Mouse (Mus musculus) embryo, embryonic 10 days (tissue): ENCODE data around the gene Trib3.

ENCODE experiments used
- DNase-seq: peaks from one replicate; pipeline ENCODE4 v3.0.0-alpha.2; 2015; ENCODE audit warnings: low spot score

Gene Trib3

GRCm38 (mm10) chr2:152346776-152347465 is 3.1 kb upstream of the Trib3 start:
- DNase-seq = no peak

DNA sequence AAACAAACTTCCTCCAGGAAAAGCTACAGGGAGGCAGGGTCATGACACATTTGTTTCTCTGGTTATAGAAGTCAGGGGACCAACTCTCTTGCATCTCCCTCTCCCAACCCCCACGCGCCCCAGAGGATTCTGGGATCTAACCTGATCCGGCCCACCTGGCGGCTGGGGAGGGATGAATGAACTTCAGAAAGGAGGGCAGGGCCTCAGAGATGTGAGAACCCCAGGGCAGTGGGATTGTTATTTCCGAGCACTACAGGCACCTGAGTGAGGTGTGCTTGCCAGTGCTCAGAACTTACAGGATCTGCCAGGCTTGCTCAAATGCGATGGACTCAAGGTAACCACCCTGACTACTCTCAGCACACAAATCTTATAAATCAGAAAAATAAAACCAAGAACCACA is 1.6 kb upstream of the Trib3 start:
- DNase-seq = no peak

DNA sequence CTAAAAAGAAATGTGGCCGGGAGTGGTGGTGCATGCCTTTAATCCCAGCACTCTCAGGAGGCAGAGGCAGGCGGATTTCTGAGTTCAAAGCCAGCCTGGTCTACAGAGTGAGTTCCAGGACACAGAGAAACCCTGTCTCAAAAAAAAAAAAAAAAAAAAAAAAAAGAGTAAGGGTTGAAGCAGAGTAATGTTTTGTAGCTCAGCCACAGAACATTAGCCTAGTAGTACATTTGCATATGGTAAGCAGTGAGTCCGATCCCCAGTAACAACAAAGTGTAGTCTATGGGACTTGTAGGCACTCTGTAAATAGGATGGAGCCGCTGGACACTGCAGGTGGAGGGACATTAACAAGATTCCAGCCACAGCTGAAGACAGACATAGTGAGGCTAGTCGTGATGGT is 1.1 kb upstream of the Trib3 start:
- no peak for DNase-seq

GRCm38 (mm10) chr2:152344361-152344760 is 529 bp upstream of the Trib3 start:
- DNase-seq = no peak

- DNase-seq = no peak
Observed at GRCm38 (mm10) chr2:152339631-152340179, 4.1 kb downstream of the Trib3 start.

DNA sequence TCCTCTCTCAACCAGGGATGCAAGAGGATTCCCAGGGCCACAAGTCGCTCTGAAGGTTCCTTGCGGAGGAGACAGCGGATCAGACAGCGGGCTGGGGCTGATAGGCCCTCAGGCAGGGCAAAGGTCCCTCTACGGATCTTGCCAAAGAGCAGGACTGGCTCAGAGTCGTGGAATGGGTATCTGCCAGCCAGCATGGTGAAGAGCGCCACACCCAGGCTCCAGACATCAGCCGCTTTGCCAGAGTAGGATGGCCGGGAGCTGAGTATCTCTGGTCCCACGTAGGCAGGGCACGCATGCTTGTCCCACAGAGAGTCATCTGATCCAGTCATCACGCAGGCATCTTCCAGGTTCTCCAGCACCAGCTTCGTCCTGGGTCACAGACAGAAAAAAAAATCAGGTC is 5.5 kb downstream of the Trib3 start:
- no peak for DNase-seq

GRCm38 (mm10) chr2:152337591-152338212 is 6.1 kb downstream of the Trib3 start:
- DNase-seq = no peak

DNA sequence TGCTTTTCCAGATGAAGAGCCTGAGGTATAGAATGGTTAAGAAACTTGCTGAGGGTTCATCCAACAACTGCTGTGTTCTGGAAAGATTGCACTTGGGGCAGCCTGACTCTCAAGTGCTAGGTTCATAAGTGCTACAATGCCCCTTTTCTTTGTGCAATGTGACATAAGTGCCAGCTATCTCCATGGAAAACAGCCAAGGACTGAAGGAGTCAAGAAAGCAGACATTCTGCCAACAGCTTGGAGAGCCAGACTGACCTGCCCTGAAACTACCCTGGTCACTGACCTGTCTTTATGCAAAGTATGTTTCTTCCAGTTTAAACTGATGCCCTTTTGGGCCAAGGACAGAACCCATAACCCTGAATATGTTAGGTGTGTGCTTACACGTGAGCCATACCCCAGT is 7.0 kb downstream of the Trib3 start:
- DNase-seq = no peak

DNA sequence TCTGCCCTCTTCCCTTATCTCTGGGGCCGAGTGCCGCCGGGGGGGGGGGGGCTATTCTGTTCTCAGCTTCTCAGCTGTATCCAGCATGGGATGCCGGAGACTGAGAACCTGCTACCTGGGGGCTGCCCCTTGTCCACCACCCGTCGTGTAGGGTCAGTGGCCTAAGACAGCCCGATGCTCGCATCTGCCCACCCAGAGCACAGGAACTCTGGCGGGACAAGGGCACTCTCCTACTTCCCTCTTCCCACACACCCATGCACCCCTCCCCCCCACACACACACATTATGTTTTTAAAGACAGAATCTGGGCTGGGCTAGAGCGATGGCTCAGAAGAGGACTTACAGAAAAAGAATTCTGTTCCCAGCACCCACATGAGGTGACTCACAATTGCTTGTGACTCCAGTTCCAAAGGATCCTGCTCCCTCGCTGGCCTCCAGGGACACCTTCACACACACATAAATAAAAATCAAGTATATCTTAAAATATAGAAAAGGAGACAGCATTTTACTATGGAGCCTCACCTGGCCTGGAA is 8.5 kb downstream of the Trib3 start:
- no peak for DNase-seq

- DNase-seq = no peak
Observed at GRCm38 (mm10) chr2:152333345-152334006, 10.4 kb downstream of the Trib3 start.

DNA sequence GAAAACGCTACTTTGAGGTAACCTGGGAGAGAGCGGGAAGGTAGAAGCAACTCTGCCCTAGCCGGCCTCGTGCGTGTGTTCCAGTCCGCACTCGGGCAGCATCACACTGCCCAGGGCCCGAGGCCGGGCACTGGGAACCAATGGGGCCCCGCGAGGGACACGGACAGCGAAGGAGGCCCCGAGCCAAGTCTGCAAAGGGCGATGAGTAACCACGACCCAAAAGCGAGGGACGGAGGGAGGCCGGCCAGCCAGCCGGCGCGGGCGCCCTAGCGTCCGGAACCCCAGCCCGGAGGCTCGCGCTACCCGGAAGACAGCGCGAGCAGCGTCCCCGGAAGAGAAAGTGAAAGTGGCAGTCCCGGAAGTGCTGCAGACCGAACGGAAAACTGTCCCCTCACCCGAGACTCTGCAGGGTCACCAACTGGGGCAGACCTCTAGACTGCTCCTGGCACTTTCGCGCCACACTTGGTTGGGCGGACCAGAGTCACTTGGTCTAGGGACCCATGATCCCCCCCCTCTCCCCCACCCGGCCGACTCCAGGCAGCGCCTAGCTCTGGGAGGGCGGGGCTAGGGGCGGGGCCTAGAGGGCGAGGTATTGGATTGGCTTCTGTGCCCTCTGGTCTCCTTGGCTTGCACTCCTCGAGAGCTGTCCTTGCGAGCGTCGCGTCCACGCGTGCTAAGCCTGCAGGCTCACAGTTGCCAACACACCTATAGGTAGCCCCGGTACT is 11.6 kb downstream of the Trib3 start, which contains the start of gene Rbck1:
Gene Rbck1, minus strand, starts transcription at position 553 of the 725 bp plus-strand sequence.
- DNase-seq = peak; percentile 91

- no peak for DNase-seq
Observed at GRCm38 (mm10) chr2:152330858-152331423, 12.9 kb downstream of the Trib3 start.

DNA sequence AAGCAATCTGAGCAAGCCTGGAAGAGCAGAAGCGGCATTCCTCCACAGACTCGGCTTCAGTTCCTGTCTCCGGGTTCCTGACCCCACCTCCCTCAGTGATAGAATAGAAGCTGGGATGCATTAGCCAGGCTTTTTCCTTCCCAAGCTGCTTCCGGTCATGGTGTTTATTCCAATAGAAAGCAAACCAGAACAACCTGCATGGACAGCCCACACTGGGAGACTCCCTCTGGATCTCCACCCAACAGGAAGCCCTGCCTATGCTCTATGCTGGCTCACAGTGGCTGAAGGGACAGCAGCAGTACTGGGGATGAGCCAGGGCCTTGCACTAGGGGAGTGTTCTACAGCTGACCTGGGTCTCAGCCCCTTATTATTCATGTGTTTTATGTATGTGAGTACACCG is 15.9 kb downstream of the Trib3 start:
- DNase-seq = no peak

DNA sequence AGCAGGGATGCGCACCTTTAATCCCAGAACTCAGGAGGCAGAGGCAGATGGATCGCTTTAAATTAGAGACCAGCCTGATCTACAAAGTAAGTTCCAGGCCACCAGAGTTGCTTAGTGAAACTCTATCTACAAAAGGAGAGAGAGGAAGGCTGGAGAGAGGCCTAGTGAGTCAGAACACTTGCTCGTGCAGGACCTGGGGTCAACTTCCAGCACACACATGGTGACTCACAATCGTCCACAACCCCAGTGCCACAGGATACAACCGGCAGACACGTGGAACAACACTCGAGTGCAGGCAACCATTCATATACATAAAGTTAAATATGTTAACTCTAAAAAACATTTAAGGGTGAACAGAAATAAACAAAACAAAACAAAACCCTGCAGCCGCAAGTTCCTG is 17.2 kb downstream of the Trib3 start:
- no peak for DNase-seq

DNA sequence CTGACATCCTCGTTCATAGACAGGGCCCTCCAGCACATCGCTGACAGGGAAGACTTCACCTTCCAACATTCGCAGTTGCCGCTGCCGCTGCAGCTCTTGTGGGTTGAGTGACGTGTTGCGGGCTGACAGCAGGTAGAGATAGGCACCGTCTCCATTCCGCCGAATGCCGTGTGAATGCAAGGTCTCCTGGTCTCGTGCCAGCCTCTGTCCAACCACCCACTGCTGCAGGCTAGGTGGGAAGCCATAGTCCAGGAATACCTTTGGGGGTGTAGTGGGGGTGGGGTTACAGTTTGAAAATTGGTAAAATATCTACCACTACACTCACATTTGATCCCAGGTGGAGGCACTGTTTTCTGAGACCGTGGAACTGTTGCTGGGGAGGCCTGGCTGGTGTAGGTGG is 17.7 kb downstream of the Trib3 start:
- DNase-seq = no peak

- DNase-seq = no peak
Observed at GRCm38 (mm10) chr2:152324842-152325241, 19.0 kb downstream of the Trib3 start.

DNA sequence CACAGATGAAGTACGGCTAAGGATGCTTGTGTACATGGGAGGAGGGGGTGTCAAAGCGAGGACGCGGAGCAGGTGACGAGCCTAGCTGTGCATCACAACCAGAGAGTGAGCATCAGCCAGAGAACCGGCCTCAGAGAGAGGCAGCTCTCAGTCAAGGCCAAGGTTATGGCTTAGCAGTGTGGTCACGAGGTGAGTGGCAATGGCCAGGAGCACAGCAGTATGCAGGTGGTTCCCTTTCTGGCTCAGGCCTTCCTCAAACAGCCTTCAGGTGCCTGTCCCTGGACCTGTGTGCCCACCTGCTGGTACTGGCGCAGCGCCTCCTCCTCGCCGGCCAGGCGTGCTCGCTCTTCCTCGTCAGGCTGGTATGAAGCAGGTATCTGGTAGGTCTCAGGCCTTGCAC is 19.9 kb downstream of the Trib3 start:
- no peak for DNase-seq

- no peak for DNase-seq
Observed at GRCm38 (mm10) chr2:152322198-152322597, 21.6 kb downstream of the Trib3 start.

DNA sequence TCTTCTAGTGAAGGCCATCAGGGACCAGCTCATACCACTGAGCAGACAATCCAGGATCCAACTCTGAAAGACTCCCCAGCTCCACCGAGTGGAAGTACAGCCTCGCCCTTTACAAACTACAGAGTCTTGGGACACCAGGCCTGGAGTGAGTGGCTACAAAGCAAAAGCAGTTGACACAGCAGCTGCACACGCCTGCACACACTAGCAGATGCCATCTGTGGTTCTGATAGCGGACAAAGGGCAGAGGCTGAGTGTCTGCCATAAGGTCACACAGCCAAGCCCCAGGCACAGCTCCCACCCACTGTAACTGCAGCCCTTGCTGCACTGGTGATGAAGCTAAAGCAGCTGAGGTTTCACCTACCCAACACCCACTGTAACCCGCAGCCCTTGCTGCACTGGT is 22.3 kb downstream of the Trib3 start:
- DNase-seq = no peak

GRCm38 (mm10) chr2:152317054-152317453 is 26.8 kb downstream of the Trib3 start:
- DNase-seq = no peak

DNA sequence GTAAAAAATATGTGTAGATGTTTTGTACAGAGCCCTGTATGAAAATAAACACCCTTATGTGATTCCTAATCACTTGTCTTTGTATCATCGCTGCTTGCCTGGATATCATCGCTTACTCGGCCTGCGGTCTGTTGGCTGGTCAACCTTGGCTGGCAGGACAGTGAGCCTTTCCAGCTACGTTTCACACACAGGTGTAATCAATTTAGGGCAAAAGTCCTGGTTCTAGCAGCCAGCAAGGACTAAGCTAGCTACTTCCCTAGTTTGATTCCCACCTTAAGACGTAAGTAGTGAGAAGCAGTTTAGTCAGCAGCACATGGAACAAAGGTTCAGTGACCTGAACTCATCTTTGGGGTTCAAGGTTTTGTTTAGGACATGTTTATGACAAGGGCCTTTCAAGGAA is 29.9 kb downstream of the Trib3 start:
- no peak for DNase-seq

- DNase-seq = no peak
Observed at GRCm38 (mm10) chr2:152312996-152313395, 30.8 kb downstream of the Trib3 start.
